Mouse (Mus musculus): Measurements from ENCODE around the gene Gimap3.

Gimap3 gene

GRCm38 (mm10) chr6:48742422-48743351 lies 28.0 kb downstream of the Gimap3 start:
- DNase-seq (ENCODE audit: low spot score), result no peak

GRCm38 (mm10) chr6:48741711-48742206 lies 28.9 kb downstream of the Gimap3 start:
- no peak for DNase-seq (ENCODE audit: low spot score)

GRCm38 (mm10) chr6:48741273-48741672 lies 29.4 kb downstream of the Gimap3 start:
- DNase-seq (ENCODE audit: low spot score), result no peak

- no peak for DNase-seq (ENCODE audit: low spot score)
These were observed 30.0 kb downstream of the Gimap3 start for GRCm38 (mm10) chr6:48740501-48741169.

- no peak for DNase-seq (ENCODE audit: low spot score)
These were observed 30.9 kb downstream of the Gimap3 start for GRCm38 (mm10) chr6:48739780-48740055.

GRCm38 (mm10) chr6:48738961-48739779 lies 31.5 kb downstream of the Gimap3 start, which contains the start of gene Gimap1:
Gimap1 (plus strand) TSS chr6:48739054.
- DNase-seq (ENCODE audit: low spot score), result no peak

- no peak for DNase-seq (ENCODE audit: low spot score)
These were observed 33.0 kb downstream of the Gimap3 start for GRCm38 (mm10) chr6:48737688-48738087.

- no peak for DNase-seq (ENCODE audit: low spot score)
These were observed 33.6 kb downstream of the Gimap3 start for GRCm38 (mm10) chr6:48737053-48737452.

GRCm38 (mm10) chr6:48733660-48734059 lies 37.0 kb downstream of the Gimap3 start:
- no peak for DNase-seq (ENCODE audit: low spot score)

- DNase-seq (ENCODE audit: low spot score), result no peak
These were observed 37.8 kb downstream of the Gimap3 start for GRCm38 (mm10) chr6:48732864-48733304.

GRCm38 (mm10) chr6:48727761-48728160 lies 42.9 kb downstream of the Gimap3 start:
- DNase-seq (ENCODE audit: low spot score), result no peak

- no peak for DNase-seq (ENCODE audit: low spot score)
These were observed 45.2 kb downstream of the Gimap3 start for GRCm38 (mm10) chr6:48725476-48725875.

- DNase-seq (ENCODE audit: low spot score), result no peak
These were observed 47.2 kb downstream of the Gimap3 start for GRCm38 (mm10) chr6:48723468-48723867.

- DNase-seq (ENCODE audit: low spot score), result no peak
These were observed 50.3 kb downstream of the Gimap3 start for GRCm38 (mm10) chr6:48720326-48720725.

- no peak for DNase-seq (ENCODE audit: low spot score)
These were observed 52.2 kb downstream of the Gimap3 start, which contains the start of the genes Gm28053 and Gimap7 for GRCm38 (mm10) chr6:48718455-48718854. Gm28053 (plus strand) TSS chr6:48718607. Gimap7 (plus strand) TSS chr6:48718621.
